Mouse (Mus musculus): ENCODE results near the gene Rtl4. TPM values are rescaled to one million over a fixed set of nuclear protein-coding genes. Genes with fewer than 3 reads are reported as not detected.

Rtl4 gene
- polyA plus RNA-seq, 1 experiment from 2014 or later = 0.60 TPM

DNA sequence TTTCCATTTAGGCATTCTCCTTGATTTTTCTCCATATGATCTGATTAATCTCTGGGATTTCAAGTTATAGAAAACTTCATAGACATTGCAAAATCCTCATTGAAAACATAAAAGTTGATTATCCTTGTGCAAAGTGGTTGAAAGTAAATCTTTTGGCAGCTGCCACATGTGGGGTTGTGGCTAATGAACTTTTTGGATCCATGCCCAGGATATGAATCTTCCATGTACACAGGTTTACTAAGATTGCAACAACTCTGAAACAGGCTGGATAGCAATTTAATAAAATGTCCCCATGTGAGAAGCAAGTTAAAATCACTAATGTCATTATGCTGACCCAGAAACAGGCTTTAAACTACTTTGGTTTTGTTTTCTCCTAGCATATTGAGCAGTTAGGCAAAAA, 401.1 kb downstream of the Rtl4 start:
- Histone ChIP-seq H3K9ac (no peak overlapping the region), H3K4me1 (replicated peaks) (no peaks in the 10 kb centered on the region), H3K27me3 (replicated peaks) (no peaks in the 10 kb centered on the region), H3K9me3 (no peaks in the 10 kb centered on the region), H3K27ac (no peak overlapping the region), H3K4me3 (replicated peaks) (no peak overlapping the region), H3K36me3 (no peaks in the 10 kb centered on the region), H3K4me2 (replicated peaks) (no peak overlapping the region)
- ATAC-seq = no peak

DNA sequence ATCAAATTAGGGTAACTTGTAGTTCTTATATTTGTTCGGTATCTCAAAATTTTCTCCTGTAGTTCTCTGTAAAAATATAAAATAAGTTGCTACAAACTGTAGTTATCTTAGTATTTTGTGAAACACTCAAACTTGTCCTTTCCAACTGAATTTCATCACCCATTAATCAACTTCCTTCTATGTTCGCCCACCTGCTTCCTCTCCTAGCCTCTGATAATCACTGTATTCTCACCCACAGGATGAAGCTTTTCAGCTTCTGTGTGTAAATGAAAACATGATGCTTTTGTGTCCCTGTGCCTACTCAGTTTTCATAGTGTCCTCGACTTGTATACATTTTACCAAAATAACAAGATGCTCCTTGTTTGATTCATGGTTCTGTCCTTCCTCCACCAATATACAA, 401.7 kb downstream of the Rtl4 start:
- no peaks in the 10 kb centered on the region for H3K36me3 ChIP-seq
- H3K9ac ChIP-seq = no peak overlapping the region
- no peak overlapping the region for H3K4me3 ChIP-seq (replicated peaks)
- 74% methylated on average over 3 of the region's 3 CpGs for WGBS
- no peaks in the 10 kb centered on the region for H3K4me1 ChIP-seq (replicated peaks)
- no peaks in the 10 kb centered on the region for H3K27me3 ChIP-seq (replicated peaks)
- no peaks in the 10 kb centered on the region for H3K9me3 ChIP-seq
- no peak overlapping the region for H3K4me2 ChIP-seq (replicated peaks)
- H3K27ac ChIP-seq = no peak overlapping the region
- ATAC-seq = no peak

DNA sequence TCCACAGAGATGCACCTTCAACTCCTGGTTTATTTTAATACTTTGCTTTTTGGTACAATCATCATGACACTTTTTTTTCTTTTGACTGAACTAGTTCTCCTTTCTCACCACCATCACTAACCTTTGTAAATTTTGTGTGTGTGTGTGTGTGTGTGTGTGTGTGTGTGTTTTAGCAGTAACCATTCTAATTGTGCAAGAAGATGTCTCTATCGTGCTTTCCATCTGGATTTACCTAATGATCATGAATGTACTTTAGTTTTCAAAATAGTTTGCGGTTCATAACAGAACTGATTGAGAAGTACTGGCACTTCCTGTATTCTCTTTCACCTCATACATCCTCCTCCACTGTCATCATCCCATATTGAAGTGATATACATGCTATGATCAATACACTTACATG, 402.3 kb downstream of the Rtl4 start:
- no peak overlapping the region for H3K27ac ChIP-seq
- WGBS = 67% methylated on average over 2 of the region's 2 CpGs
- no peaks in the 10 kb centered on the region for H3K4me1 ChIP-seq (replicated peaks)
- no peaks in the 10 kb centered on the region for H3K27me3 ChIP-seq (replicated peaks)
- H3K9ac ChIP-seq = no peak overlapping the region
- H3K4me2 ChIP-seq (replicated peaks) = no peak overlapping the region
- H3K36me3 ChIP-seq = no peaks in the 10 kb centered on the region
- no peaks in the 10 kb centered on the region for H3K9me3 ChIP-seq
- no peak overlapping the region for H3K4me3 ChIP-seq (replicated peaks)
- ATAC-seq = no peak

MicroRNAs encoded within 50 kb of the gene (microRNA counts, 519-probe panel; counts per million panel counts)
- microRNA mmu-miR-3472 = 2,047 counts per million, percentile 47 among the panel's probes with 10 or more counts

Other genes starting within 250 kb of the Rtl4 start
- not detected in 2 replicates for gene Trpc5os, start 232.3 kb upstream of the Rtl4 start, polyA plus RNA-seq (2015; fragmentation: Nextera tagmentation; extraction: Ambion mirVana)
- gene Trpc5, start 727 bp upstream of the Rtl4 start, polyA plus RNA-seq (2015; fragmentation: Nextera tagmentation; extraction: Ambion mirVana) = 0.29 and 0.34 TPM in 2 replicates